Mouse (Mus musculus): ENCODE data around the gene Smgc. TPM values are rescaled to one million over a fixed set of nuclear protein-coding genes. Genes with fewer than 3 reads are reported as not detected.

The Smgc gene
- polyA plus RNA-seq (2015; fragmentation: Nextera tagmentation; extraction: Ambion mirVana): not detected in 2 replicates

DNA sequence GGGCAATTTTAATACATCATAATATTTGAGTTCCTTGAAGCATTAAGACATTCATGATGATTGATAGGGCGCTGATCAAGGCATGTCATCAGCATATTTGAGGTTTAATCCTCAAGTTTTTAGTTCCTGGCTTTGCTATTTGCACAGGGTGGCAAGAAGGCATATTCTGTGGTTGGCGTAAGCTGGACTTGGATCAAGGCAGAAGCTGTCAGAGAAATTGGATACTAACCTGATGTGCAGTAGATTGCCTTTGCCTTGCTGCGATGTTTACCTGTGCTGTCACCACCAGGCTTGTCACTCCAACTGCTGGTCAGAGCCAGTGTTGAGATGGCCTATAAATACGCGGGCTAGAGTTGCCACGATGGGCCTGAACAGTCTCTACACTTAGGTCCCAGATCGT is at the start of gene Smgc:
Gene Smgc, plus strand, starts transcription at position 301 of the 400 bp plus-strand sequence.

Other genes with a start within 250 kb of the Smgc start
- gene Lrrk2, start 165.1 kb upstream of the Smgc start, polyA plus RNA-seq (2015; fragmentation: Nextera tagmentation; extraction: Ambion mirVana): 2.8 and 3.4 TPM in 2 replicates
- 141 and 150 TPM in 2 replicates for gene Cntn1, start 212.9 kb downstream of the Smgc start, polyA plus RNA-seq (2015; fragmentation: Nextera tagmentation; extraction: Ambion mirVana)

Data from neural tube, postnatal 0 days (tissue).